Mouse (Mus musculus) stomach, postnatal 0 days (tissue): Measurements from ENCODE around the gene Rsrp1. TPM values are rescaled to one million over a fixed set of nuclear protein-coding genes. Genes with fewer than 3 reads are reported as not detected.
A peak's percentile ranks its signal among the peaks of the same experiment; 100 is the strongest.

Source experiments
- ATAC-seq: fragments of 200-750 bp; cut with Nextera tagmentation; 2 replicates; pipeline ENCODE4 v1.8.0; 2017; ENCODE audit not compliant: low FRiP score, low TSS enrichment
- DNase-seq: peaks from one replicate; pipeline ENCODE4 v3.0.0-alpha.2; 2016; ENCODE audit warnings: low spot score
- H3K27ac ChIP-seq: fragments of 300-500 bp; sonication (generic); replicated peaks from 2 replicates; pipeline ENCODE4 v1.5.1; 2014; ENCODE audit warnings: mild to moderate bottlenecking, control low read depth
- H3K27me3 ChIP-seq: fragments of 300-500 bp; sonication (generic); 2 replicates; pipeline ENCODE4 v1.6.1; 2014; ENCODE audit warnings: low read length; ENCODE audit not compliant: control insufficient read depth, insufficient read depth
- H3K36me3 ChIP-seq: fragments of 300-500 bp; sonication (generic); 2 replicates; pipeline ENCODE4 v1.6.1; 2014; ENCODE audit warnings: low read length, mixed read lengths; ENCODE audit not compliant: control insufficient read depth, insufficient read depth
- H3K4me1 ChIP-seq: fragments of 300-500 bp; sonication (generic); replicated peaks from 2 replicates; pipeline ENCODE4 v1.6.1; 2014; ENCODE audit warnings: antibody characterized with exemption; ENCODE audit not compliant: control insufficient read depth, insufficient read depth
- H3K4me2 ChIP-seq: fragments of 300-500 bp; sonication (generic); replicated peaks from 2 replicates; pipeline ENCODE4 v1.6.1; 2014; ENCODE audit warnings: low read depth, mild to moderate bottlenecking, control low read depth, moderate library complexity
- H3K4me3 ChIP-seq: fragments of 300-500 bp; sonication (generic); 2 replicates; pipeline ENCODE4 v1.5.1; 2014; ENCODE audit warnings: low read depth, low read length, control low read depth
- H3K9ac ChIP-seq: fragments of 300-500 bp; sonication (generic); 2 replicates; pipeline ENCODE4 v1.6.1; 2014; ENCODE audit warnings: mild to moderate bottlenecking, low read length, control low read depth, mixed read lengths
- H3K9me3 ChIP-seq: fragments of 300-500 bp; sonication (generic); 2 replicates; pipeline ENCODE4 v1.6.1; 2016; ENCODE audit warnings: low read length; ENCODE audit not compliant: control insufficient read depth
- CTCF ChIP-seq: IDR thresholded peaks from 2 replicates; pipeline ENCODE4 v1.5.1; 2016; ENCODE audit warnings: antibody characterized with exemption, low read depth, mild to moderate bottlenecking, moderate library complexity
- EP300 ChIP-seq: optimal IDR thresholded peaks from 2 replicates; pipeline ENCODE3; 2016; ENCODE audit warnings: antibody characterized with exemption
- WGBS: fragments of 180-500 bp; shearing (Covaris S2); extraction: QIAGEN DNeasy Blood & Tissue Kit; methylation state at CpG from one replicate; pipeline ENCODE4 v1.1.7; 2014; 5-methylcytosine and 5-hydroxymethylcytosine counted together
- polyA plus RNA-seq: library from polyadenylated mRNA; unstranded; fragments of >200 nt; fragmentation: Nextera tagmentation; extraction: Ambion mirVana; gene quantifications from 2 replicates; pipeline ENCODE4 v1.2.1, GENCODE M21; 2015

Rsrp1 gene
- polyA plus RNA-seq, 1 experiment from 2014 or later = 283 TPM

DNA sequence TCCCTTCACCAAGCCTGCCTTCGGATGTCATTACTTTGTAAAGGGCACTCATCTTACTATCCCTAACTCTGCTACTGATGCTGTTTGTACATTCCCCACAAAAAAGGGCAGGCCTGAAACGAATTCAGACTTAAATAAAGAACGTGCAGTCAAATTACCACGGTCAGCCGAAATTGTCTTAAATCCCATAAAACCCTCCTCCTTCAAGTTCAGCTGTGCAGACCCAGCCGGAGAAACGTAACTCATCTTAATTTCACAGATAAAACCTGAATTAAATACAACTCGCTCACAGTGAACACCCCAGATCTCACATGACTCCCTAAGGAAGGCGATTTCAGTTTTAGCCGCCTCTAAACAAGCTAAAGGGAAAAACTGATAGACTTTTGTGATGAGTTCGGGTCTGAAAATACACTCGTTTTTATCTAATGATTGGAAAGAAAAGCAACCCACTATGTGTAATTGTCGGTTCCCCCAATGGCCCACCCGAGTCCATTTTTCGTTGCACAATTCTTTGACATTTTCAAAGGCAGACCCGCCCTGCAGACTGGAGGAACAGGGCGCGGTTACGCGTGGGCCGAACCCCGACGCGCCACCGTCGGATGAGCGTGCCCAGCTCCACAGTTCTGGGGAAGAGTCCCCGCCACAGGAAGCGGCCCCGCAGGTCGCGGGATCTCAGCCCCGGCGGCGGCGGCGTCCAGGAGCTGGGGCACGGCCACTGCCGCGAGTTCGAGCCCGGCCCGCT, 9.1 kb upstream of the Rsrp1 start:
- Histone ChIP-seq H3K9me3 (no peaks in the 10 kb centered on the region), H3K27me3 (no peaks in the 10 kb centered on the region), H3K4me1 (peaks cover 3% of the 10 kb centered on the region; the same call in 1 of the 2 replicates), H3K9ac (peak overlapping the region; percentile 87), H3K4me3 (peak overlapping the region; percentile 90), H3K27ac (peak overlapping the region; percentile 98), H3K36me3 (peaks cover 3% of the 10 kb centered on the region), H3K4me2 (peak overlapping the region; percentile 70)
- ATAC-seq (peak; percentile 76), DNase-seq (no peak)
- TF ChIP-seq CTCF (no peak), EP300 (no peak)
- under 1% methylated on average over 43 of the region's 43 CpGs for WGBS

DNA sequence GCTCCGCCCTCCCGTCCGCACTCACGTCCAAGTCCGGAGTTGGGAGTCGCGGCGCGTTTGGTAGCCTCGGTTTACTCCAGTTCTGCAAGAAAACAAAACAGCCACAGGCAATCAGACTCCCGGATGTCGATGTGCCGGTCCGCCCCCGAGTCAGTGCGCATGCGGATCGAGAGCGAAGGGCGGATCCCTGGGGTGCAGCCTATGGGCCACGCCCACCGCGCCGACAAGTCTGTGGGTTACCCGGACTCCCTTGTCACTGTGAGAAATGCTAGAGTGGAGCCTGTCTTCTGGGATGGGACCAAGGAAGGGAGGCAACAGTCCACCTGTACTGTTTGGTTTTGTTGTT, 8.6 kb upstream of the Rsrp1 start, which contains the start of gene Tmem50a:
Gene Tmem50a, minus strand, starts transcription at position 161 of the 346 bp plus-strand sequence.
- DNase-seq (peak; percentile 96), ATAC-seq (peak; percentile 93)
- Histone ChIP-seq H3K36me3 (no peaks in the 10 kb centered on the region), H3K9me3 (no peaks in the 10 kb centered on the region), H3K27me3 (no peaks in the 10 kb centered on the region), H3K27ac (peak within 1 kb of the TSS; percentile 98), H3K4me2 (peak within 1 kb of the TSS; percentile 70), H3K9ac (peak within 1 kb of the TSS; percentile 87), H3K4me3 (peak within 1 kb of the TSS; percentile 90), H3K4me1 (peaks cover 3% of the 10 kb centered on the region; the same call in 1 of the 2 replicates)
- WGBS = under 1% methylated on average over 25 of the region's 25 CpGs
- TF ChIP-seq CTCF = no peak
- no peak for TF ChIP-seq EP300

- Histone ChIP-seq H3K4me2 (peak overlapping the region; percentile 70), H3K9me3 (no peaks in the 10 kb centered on the region), H3K36me3 (no peaks in the 10 kb centered on the region), H3K4me1 (peaks cover 3% of the 10 kb centered on the region; the same call in 1 of the 2 replicates), H3K4me3 (peak overlapping the region; percentile 90), H3K27ac (peak overlapping the region; percentile 98), H3K27me3 (no peaks in the 10 kb centered on the region), H3K9ac (peak overlapping the region; percentile 87; the same call in 1 of the 2 replicates)
- ATAC-seq (peak; percentile 44), DNase-seq (peak; percentile 33)
- TF ChIP-seq CTCF (no peak), EP300 (no peak)
- 52% methylated on average over 14 of the region's 14 CpGs for WGBS
Measured at GRCm38 (mm10) chr4:134915223-134916050, 8.0 kb upstream of the Rsrp1 start.

DNA sequence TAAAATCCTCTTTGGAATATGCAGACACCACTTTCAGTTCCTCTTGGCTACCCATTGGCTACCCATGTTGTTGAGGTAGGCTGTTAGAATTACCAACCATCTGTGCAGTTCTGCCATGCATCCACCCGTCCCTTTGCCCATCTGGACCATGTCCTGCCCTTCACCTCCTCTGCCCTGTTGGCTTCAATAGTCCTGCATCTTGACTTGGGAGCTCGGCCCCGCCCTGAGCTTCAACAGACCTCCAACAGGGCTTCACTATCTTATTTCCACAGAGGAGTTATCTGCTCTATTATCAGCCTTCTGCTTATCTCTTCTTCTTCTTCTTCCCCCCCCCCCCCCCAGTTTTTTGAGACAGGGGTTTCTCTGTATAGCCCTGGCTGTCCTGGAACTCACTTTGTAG, 6.2 kb upstream of the Rsrp1 start:
- TF ChIP-seq CTCF (no peak), EP300 (no peak)
- Histone ChIP-seq H3K9ac (no peak overlapping the region), H3K27ac (no peak overlapping the region), H3K27me3 (no peaks in the 10 kb centered on the region), H3K9me3 (no peaks in the 10 kb centered on the region), H3K4me2 (no peak overlapping the region), H3K4me1 (peaks cover 3% of the 10 kb centered on the region; the same call in 1 of the 2 replicates), H3K4me3 (no peak overlapping the region), H3K36me3 (no peaks in the 10 kb centered on the region)
- ATAC-seq (no peak), DNase-seq (no peak)
- WGBS = 79% methylated on average over 3 of the region's 3 CpGs

DNA sequence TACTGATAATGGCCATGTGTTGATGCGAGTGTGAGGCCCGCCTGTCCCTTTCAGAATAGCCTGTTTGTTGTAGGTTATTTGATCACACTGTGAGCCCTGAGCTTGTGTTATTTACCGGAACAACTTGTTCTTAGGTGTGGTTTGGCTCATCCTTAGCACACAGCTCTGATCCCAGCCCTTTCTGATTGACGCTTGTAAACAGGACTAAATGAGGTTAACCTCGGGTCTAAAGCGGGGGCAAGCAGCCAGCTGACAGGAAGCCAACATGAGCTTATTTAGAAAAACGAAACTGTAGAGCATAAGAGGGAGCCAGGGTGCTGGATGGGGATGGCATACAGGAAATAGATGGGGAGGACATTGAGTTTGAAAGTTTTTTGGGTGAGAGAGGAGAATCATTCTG, 5.0 kb upstream of the Rsrp1 start:
- no peak for DNase-seq
- 26% methylated on average over 7 of the region's 7 CpGs for WGBS
- ATAC-seq = no peak
- Histone ChIP-seq H3K27ac (0 out of 2 replicates have a peak overlapping the region, but pooled peaks have one; percentile 35), H3K4me3 (no peak overlapping the region), H3K4me1 (peaks cover 3% of the 10 kb centered on the region; the same call in 1 of the 2 replicates), H3K9me3 (no peaks in the 10 kb centered on the region), H3K9ac (no peak overlapping the region), H3K36me3 (no peaks in the 10 kb centered on the region), H3K27me3 (no peaks in the 10 kb centered on the region), H3K4me2 (no peak overlapping the region)
- TF ChIP-seq CTCF = no peak
- TF ChIP-seq EP300 = no peak
